8 mouse cellular contexts compared by ENCODE assay signal in the genomic region with DNA sequence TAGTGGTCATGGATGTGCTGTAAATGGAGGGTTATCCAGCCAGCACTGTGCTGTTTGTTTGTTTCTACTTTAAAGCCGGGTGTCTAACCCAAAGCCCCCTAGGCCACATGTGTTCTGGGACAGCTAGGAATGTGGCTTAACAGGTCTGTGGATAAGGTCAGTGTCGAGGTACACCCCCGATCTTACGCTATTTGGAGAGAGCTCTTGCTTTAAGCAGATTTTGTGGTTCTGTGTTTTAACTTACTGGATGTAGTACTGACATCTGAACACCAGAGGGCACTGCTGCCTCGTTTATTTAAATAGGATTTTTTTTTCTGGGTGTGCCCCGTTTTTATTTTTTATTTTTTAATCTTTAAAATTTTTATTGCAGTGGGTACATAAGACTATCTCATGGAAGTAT. TPM values are rescaled to one million over a fixed set of nuclear protein-coding genes. Genes with fewer than 3 reads are reported as not detected.
DNase-seq lines count a peak whose midpoint lies in the region; ATAC-seq and TF ChIP-seq lines count a peak whose summit lies in the region.

No protein-coding gene starts in this region.

- no peak for ATAC-seq in hindbrain, postnatal 0 days

- no peak overlapping the region for H3K27ac ChIP-seq in hindbrain, postnatal 0 days

- DNase-seq in cerebellum, postnatal 14 days = peak; percentile 52 to 65
- DNase-seq in cerebellum, adult 9-11 months = no peak
- DNase-seq in layer of hippocampus, adult 11-12 months (ENCODE audit: low spot score) = peak; percentile 58
- no peak for DNase-seq in layer of hippocampus, adult 9-10 months (ENCODE audit: low spot score)
- peak; percentile 59 for DNase-seq in ES-CJ7 (ENCODE audit: low read depth, low spot score)
- peak; percentile 85 for DNase-seq in hindbrain, postnatal 0 days (ENCODE audit: low spot score)
- peak; percentile 81 for DNase-seq in naive thymus-derived CD4-positive, alpha-beta T cell, adult 2 months (ENCODE audit: low read depth)
- DNase-seq in urinary bladder, adult 2 months (ENCODE audit: low spot score) = no peak

- WGBS in hindbrain, postnatal 0 days = 19% methylated on average over 6 of the region's 6 CpGs

- no peaks in the 10 kb centered on the region for H3K36me3 ChIP-seq in hindbrain, postnatal 0 days (ENCODE audit: insufficient read depth, low read length)

- TF ChIP-seq CTCF in hindbrain, postnatal 0 days (IDR thresholded peaks at IDR 0.05; ENCODE audit: low read depth) = peak; percentile 76

- no peaks in the 10 kb centered on the region for H3K9me3 ChIP-seq in hindbrain, postnatal 0 days (ENCODE audit: low read length)

- no peak overlapping the region for H3K4me3 ChIP-seq in hindbrain, postnatal 0 days (ENCODE audit: low read length)

- H3K4me1 ChIP-seq in hindbrain, postnatal 0 days (ENCODE audit: insufficient read depth, low read length) = no peaks in the 10 kb centered on the region

- peak overlapping the region; percentile 36 for H3K4me2 ChIP-seq in hindbrain, postnatal 0 days (ENCODE audit: low read depth, low read length)

- H3K9ac ChIP-seq in hindbrain, postnatal 0 days (replicated peaks; ENCODE audit: low read length) = no peak overlapping the region

- H3K27me3 ChIP-seq in hindbrain, postnatal 0 days (ENCODE audit: insufficient read depth, low read length) = no peaks in the 10 kb centered on the region

RNA-seq across cellular contexts. Expression of a gene that starts 21.2 kb away (rescaled TPM):
- total RNA-seq in hindbrain, postnatal 0 days (2014; rRNA removed) = 2.4 and 3.0 TPM in 2 replicates
- polyA plus RNA-seq in hindbrain, postnatal 0 days (2015; fragmentation: Nextera tagmentation; extraction: Ambion mirVana) = 2.6 TPM in 2 replicates
- polyA plus RNA-seq in urinary bladder, adult 2 months (2012; rRNA removed) = 10.2 and 17.4 TPM in 2 replicates

RNA-seq across cellular contexts. Expression of a gene that starts 29.4 kb away (rescaled TPM):
- not detected in 2 replicates for total RNA-seq in hindbrain, postnatal 0 days (2014; rRNA removed)
- 0.15 and 0.25 TPM in 2 replicates for polyA plus RNA-seq in hindbrain, postnatal 0 days (2015; fragmentation: Nextera tagmentation; extraction: Ambion mirVana)
- polyA plus RNA-seq in urinary bladder, adult 2 months (2012; rRNA removed) = 0.01 TPM in 1 of 2 replicates, not detected in the other

Comparison
In these comparisons a context has a peak if more than half of its experiments do, and no peak if none do; other contexts are left out.
1. DNase-seq: peak in cerebellum, postnatal 14 days (2 of 2), layer of hippocampus, adult 11-12 months (single experiment), ES-CJ7 (single experiment), hindbrain, postnatal 0 days (single experiment) and naive thymus-derived CD4-positive, alpha-beta T cell, adult 2 months (single experiment); none in cerebellum, adult 9-11 months (single experiment), layer of hippocampus, adult 9-10 months (single experiment) and urinary bladder, adult 2 months (single experiment).